Mouse (Mus musculus): ENCODE results near the gene Dmxl2. TPM values are rescaled to one million over a fixed set of nuclear protein-coding genes. Genes with fewer than 3 reads are reported as not detected.

Dmxl2 gene
- polyA plus RNA-seq, 1 experiment = 3.3 TPM

DNA sequence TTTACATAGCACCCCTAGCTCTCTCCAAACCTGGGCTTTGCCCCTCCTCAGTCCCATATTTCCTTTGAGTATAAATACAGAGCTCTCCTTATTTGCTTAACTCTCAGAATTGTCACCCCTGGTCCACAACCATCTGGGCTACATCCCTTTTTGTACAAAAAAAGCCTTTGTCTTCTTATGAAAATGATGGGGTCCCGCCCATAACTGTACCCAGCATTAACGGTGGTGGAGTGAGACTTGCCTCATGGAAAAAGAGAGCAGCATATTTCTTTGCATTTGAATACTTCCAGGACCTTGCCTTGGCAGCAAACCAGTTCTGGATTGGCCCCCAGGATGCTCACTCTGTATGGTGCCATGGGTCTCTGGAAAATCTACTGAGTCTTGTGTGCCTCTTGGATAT, 28.5 kb upstream of the Dmxl2 start:
- Histone ChIP-seq H3K4me3 (ENCODE audit: insufficient read depth, low read depth, low read length) (no peak overlapping the region), H3K27ac (replicated peaks; ENCODE audit: low read depth, low read length) (no peak overlapping the region), H3K4me1 (ENCODE audit: control insufficient read depth, insufficient read depth, insufficient read length, low read length) (no peaks in the 10 kb centered on the region)

DNA sequence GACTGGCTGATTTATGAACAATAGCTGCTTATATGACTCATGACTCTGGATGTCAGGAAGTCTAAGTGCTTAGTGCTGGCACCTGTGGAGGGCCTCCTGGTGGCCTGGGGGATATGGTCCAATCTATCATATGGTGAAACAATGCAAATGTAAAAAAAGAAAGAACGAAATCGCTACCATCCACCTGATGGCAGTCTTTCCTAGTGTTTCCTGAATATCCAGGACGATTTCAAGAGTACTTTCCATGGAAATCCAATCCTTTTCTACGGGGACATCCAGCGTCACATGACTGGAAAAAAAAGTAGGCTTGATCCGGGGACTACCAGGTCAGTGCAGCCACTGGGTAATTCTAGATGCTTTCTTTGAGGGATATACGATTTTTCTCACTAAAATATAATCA, 26.3 kb upstream of the Dmxl2 start:
- H3K4me1 ChIP-seq (ENCODE audit: control insufficient read depth, insufficient read depth, insufficient read length, low read length) = no peaks in the 10 kb centered on the region
- no peak overlapping the region for H3K27ac ChIP-seq (replicated peaks; ENCODE audit: low read depth, low read length)

DNA sequence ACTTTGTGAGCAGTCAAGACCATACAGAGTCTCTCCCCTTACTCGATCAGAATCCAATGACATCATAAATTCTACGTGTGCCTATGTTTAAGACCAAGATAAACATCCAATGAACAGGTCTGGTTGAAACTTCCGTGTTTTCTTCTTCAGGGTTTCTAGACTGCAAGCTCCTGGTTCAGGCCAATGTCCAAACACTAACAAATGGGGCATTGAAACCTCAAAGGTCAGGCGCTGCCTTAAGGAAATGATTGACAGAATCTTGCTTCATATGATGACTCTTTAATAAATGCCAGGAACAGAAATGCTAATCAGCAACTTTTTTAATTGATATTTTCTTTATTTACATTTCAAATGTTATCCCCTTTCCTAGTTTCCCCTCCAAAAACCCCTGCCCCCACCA, 18.9 kb upstream of the Dmxl2 start:
- H3K27ac ChIP-seq (replicated peaks; ENCODE audit: low read depth, low read length) = no peak overlapping the region
- H3K4me1 ChIP-seq (ENCODE audit: control insufficient read depth, insufficient read depth, insufficient read length, low read length) = no peaks in the 10 kb centered on the region
- no peak overlapping the region for H3K4me3 ChIP-seq (ENCODE audit: insufficient read depth, low read depth, low read length)

More for the DNA sequence above, 26.3 kb upstream of the Dmxl2 start:
- no peak overlapping the region for H3K4me3 ChIP-seq (ENCODE audit: insufficient read depth, low read depth, low read length)

DNA sequence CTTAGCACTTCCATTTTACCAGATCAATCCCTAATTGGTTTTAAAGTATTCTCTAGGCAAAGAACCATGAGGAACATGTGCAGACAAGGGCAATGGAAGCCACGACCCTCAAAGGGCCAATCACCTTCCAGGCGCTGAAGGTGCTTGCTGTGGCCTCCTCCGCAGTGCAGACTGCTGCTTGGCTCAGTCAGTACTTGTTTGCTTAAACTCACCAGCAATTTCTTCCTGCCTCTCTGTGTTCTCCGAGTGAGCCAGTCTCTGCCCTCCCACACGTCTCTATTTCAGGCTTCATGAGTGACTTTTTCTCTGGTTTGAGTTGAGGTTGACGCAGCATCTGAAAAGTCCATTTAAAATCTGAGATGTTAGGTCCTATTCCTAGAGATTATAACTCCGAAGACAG, 17.5 kb upstream of the Dmxl2 start:
- Histone ChIP-seq H3K27ac (replicated peaks; ENCODE audit: low read depth, low read length) (no peak overlapping the region), H3K4me3 (ENCODE audit: insufficient read depth, low read depth, low read length) (no peak overlapping the region), H3K4me1 (ENCODE audit: control insufficient read depth, insufficient read depth, insufficient read length, low read length) (no peaks in the 10 kb centered on the region)

DNA sequence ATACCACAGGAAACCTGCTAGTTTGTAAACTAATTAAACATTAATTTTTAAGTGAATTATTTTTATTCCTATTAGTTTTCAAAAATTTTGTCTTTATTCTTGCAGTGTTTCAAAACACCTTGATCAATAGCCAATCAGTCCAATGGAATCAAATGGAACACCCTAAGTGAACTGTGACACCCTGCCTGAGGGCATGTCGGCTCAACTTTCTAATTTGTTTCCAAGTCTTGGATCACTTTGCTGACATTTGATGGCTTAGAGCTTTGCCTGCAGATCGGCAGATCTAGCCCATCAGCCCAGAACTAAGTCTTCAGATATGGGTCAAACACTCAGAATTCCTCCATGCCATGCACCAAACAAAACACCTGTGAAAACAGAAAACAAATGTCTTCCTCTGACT, 14.6 kb upstream of the Dmxl2 start:
- Histone ChIP-seq H3K4me3 (ENCODE audit: insufficient read depth, low read depth, low read length) (no peak overlapping the region), H3K27ac (replicated peaks; ENCODE audit: low read depth, low read length) (no peak overlapping the region), H3K4me1 (ENCODE audit: control insufficient read depth, insufficient read depth, insufficient read length, low read length) (no peaks in the 10 kb centered on the region)

DNA sequence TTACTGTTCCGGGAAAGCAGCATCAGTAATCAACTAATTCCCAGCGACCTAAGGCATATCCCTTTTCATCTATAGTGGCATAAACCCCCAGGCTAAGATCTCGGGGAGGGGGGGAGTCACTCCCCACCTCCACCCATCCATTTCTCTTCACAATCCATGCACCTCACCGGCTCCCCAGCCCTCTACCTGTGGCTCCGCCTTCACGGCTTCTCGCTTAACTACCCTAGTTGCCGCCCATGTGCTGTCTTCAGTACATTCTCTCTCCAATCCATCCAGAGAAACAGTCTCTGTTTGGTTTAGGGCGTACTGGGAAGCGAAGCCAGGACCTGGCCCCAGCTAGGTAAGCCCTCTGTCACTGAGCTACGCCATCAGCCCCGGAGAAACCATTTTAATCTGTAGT, 1.4 kb upstream of the Dmxl2 start:
- H3K4me3 ChIP-seq (ENCODE audit: insufficient read depth, low read depth, low read length) = no peak overlapping the region
- no peaks in the 10 kb centered on the region for H3K4me1 ChIP-seq (ENCODE audit: control insufficient read depth, insufficient read depth, insufficient read length, low read length)
- no peak overlapping the region for H3K27ac ChIP-seq (replicated peaks; ENCODE audit: low read depth, low read length)

DNA sequence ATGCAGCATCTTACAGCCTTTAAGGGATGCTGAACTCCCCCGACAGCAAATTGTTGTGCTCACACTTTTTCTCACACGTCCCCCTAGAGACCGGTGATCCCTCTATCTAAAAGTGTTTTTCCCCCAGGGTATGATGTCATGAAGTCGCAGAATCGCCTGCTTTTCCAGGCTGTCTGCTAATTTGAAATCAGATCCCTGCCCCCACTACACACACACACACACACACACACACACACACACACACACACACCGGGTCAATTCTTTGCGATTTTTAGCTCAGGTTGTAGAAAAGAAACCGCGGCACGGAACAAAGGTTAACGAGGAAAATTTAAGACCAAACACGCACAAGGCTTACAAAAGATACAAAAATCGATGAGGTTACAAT, 677 bp upstream of the Dmxl2 start:
- Histone ChIP-seq H3K4me3 (ENCODE audit: insufficient read depth, low read depth, low read length) (peak overlapping the region; percentile 78), H3K27ac (replicated peaks; ENCODE audit: low read depth, low read length) (no peak overlapping the region), H3K4me1 (ENCODE audit: control insufficient read depth, insufficient read depth, insufficient read length, low read length) (no peaks in the 10 kb centered on the region)

DNA sequence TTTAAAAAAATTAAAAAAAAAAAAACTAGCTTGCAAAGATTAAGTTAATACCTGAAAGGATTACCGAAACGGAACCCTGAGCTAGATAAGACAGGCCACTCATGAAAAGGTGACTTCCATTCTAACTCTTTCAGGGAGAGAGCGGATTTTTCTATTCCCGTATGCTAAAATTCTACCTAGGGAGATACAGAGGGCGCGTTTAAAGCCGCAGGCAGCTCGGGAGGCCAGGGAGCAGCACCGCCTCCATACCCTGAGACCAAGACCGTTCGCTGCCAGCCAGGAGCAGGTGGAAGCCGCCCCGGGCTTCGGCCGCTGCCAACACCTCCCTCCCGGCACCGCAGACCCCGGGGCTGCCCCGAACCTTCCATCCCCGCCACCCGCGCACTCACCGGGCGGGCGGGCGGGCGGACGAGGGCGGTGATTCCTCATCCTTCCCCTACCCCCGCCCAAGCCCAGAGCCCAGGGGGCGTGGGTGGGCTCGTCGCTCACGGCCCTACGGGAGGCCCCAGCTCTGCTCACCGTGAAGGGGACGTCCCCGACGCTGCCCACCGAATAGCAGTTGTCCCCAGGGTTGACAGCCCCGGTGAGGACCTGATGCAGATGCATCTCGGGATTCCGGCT, 484 bp downstream of the Dmxl2 start:
- no peak overlapping the region; the same call in 1 of the 2 replicates for H3K27ac ChIP-seq (replicated peaks; ENCODE audit: low read depth, low read length)
- H3K4me3 ChIP-seq (ENCODE audit: insufficient read depth, low read depth, low read length) = peak overlapping the region; percentile 78
- H3K4me1 ChIP-seq (ENCODE audit: control insufficient read depth, insufficient read depth, insufficient read length, low read length) = no peaks in the 10 kb centered on the region

DNA sequence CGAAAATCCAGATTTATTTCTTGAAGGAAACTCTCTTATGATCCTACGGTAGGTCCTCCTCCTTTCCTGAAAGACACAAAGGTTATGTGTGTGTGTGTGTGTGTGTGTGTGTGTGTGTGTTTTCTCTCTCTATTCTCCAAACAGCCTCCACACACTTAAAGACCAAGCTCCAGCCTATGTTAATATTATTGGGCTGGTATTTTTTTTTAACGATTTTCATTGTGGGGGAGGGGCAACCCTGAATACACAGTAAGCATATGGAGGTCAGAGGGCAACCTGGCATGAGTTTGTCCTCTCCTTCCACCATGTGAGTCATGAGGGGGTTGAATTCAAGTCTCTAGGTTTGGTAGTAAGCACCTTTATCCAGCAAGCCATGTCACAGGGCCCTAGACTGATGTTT, 1.6 kb downstream of the Dmxl2 start:
- H3K4me1 ChIP-seq (ENCODE audit: control insufficient read depth, insufficient read depth, insufficient read length, low read length) = no peaks in the 10 kb centered on the region
- no peak overlapping the region for H3K4me3 ChIP-seq (ENCODE audit: insufficient read depth, low read depth, low read length)
- no peak overlapping the region for H3K27ac ChIP-seq (replicated peaks; ENCODE audit: low read depth, low read length)

DNA sequence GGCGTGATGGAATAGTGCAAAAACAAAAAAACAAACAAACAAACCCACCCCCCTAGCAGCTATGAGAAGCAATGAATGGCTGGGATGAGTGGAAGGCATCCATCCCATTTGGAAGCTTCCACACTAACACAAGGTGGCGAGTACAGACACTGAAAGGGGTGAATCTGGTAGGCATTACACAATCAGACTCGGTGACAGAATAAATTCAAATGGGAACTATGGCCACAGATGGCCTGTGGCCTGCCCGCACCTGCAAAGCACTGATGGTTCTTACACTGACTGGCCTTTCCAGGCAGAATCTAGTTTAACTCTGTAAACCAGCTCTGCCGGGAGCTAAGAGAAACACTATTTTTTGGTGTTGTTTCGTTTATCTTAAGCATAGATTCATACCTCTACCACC, 2.1 kb downstream of the Dmxl2 start:
- Histone ChIP-seq H3K4me1 (ENCODE audit: control insufficient read depth, insufficient read depth, insufficient read length, low read length) (no peaks in the 10 kb centered on the region), H3K4me3 (ENCODE audit: insufficient read depth, low read depth, low read length) (no peak overlapping the region), H3K27ac (replicated peaks; ENCODE audit: low read depth, low read length) (no peak overlapping the region)

DNA sequence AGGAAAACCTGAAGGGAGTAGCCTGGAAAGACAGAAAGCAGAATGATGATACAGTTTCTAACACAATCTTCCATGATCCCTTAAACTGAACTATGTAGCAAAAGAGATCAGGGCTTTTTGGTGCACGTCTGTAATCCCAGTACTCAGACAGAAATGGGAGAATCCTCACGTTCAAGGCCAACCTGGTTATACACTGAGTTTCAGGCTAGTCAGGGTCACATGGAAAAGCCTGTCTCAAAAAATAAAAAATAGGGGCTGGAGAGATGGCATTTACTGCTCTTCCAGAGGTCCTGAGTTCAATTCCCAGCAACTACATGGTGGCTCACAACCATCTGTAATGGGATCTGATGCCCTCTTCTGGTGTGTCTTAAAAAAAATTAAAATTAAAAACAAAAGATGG, 11.0 kb downstream of the Dmxl2 start:
- no peak overlapping the region for H3K27ac ChIP-seq (replicated peaks; ENCODE audit: low read depth, low read length)
- H3K4me1 ChIP-seq (ENCODE audit: control insufficient read depth, insufficient read depth, insufficient read length, low read length) = no peaks in the 10 kb centered on the region
- H3K4me3 ChIP-seq (ENCODE audit: insufficient read depth, low read depth, low read length) = no peak overlapping the region

DNA sequence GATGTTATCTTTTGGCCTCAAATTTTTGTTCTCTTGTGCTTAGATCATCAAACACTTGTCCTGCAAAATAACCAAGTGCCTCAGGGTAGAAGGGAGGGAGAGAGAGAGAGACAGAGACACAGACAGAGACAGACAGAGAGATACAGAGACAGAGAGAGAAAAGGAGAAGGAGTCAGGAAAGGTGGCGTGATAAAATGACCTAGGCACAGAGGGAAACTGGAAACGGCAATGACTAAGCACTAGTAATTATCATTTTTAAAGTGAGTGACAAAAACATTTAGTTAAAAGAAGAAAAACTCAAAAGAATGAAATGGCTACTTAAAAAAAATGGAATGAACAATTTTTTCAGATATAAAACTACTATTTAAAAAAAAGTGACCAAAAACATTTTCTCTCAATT, 11.8 kb downstream of the Dmxl2 start:
- Histone ChIP-seq H3K4me1 (ENCODE audit: control insufficient read depth, insufficient read depth, insufficient read length, low read length) (no peaks in the 10 kb centered on the region), H3K4me3 (ENCODE audit: insufficient read depth, low read depth, low read length) (no peak overlapping the region), H3K27ac (replicated peaks; ENCODE audit: low read depth, low read length) (no peak overlapping the region)

DNA sequence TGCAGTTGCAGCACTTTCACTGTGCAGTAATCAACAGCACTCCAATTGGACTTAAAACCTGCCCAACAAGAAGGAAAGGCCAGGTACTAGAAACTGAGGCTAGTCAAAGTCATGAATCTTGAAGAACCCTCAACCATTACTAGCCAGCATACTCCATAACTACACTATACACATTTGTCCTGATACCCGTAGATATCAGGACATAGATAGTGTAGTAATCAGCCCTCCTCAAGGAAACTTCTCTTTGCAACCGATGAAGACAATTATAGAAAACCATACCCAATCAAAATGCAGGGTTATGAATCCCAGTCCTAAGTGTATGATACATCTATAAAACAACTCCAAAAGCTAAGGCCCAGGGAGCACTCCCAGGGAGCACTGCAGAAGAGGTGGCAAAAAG, 16.5 kb downstream of the Dmxl2 start:
- H3K4me3 ChIP-seq (ENCODE audit: insufficient read depth, low read depth, low read length) = no peak overlapping the region

DNA sequence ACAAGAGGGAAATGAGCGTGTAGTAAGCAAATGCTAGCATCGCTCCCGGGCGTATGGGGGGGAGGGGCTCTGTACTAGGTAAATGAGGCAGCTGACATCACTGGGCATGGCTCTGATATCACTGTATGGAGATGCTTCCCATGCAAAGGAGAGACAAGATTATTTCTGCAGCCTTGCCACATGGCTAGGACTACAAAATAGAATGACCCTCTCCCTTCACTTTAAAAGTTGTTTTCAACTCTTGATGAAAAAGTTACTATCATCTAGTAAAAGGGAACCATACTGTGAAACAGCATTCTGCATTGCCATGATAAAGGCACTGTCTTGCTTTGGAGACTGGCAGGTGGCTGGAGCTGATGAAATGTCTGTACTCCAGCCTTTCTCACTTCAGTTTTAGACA, 18.2 kb downstream of the Dmxl2 start:
- Histone ChIP-seq H3K4me1 (ENCODE audit: control insufficient read depth, insufficient read depth, insufficient read length, low read length) (no peaks in the 10 kb centered on the region), H3K27ac (replicated peaks; ENCODE audit: low read depth, low read length) (no peak overlapping the region), H3K4me3 (ENCODE audit: insufficient read depth, low read depth, low read length) (no peak overlapping the region)

More for the DNA sequence above, 16.5 kb downstream of the Dmxl2 start:
- Histone ChIP-seq H3K27ac (replicated peaks; ENCODE audit: low read depth, low read length) (no peak overlapping the region), H3K4me1 (ENCODE audit: control insufficient read depth, insufficient read depth, insufficient read length, low read length) (no peaks in the 10 kb centered on the region)

DNA sequence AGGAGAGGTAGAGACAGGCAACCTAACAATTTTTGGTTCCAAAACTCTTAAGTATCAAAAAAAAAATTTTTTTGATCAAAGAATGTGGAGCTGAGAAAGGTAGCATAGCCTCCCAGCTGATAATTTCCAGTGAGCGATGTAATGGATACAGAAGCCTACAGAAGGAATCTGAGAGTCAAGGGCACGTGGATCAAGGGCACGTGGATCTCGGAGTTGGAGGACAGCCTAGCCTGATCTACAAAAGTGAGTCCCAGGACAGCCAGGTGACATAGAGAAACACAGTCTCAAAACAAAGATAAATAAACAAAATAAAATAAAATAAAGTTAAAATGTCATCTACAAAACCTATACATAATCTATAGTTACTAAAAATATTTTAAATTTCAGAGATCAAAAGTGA, 18.7 kb downstream of the Dmxl2 start:
- H3K27ac ChIP-seq (replicated peaks; ENCODE audit: low read depth, low read length) = no peak overlapping the region
- H3K4me3 ChIP-seq (ENCODE audit: insufficient read depth, low read depth, low read length) = no peak overlapping the region
- no peaks in the 10 kb centered on the region for H3K4me1 ChIP-seq (ENCODE audit: control insufficient read depth, insufficient read depth, insufficient read length, low read length)

DNA sequence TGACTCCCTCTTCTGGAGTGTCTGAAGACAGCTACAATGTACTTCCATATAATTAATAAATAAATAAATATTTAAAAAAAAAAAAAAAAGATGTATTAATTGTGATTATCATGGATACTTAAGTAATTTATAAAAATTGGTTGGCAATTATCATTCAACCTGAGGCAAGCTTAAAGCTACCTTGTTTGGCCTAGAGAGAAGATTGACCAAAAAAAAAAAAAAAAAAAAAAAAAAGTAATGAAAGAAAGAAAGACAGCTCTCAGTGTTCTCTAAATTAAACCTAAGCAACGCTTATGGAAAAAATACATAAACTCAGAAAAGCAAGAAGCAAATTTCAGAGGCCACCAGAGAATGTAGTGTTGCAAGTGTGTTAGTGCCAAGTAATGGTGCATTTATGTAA, 22.4 kb downstream of the Dmxl2 start:
- Histone ChIP-seq H3K4me1 (ENCODE audit: control insufficient read depth, insufficient read depth, insufficient read length, low read length) (no peaks in the 10 kb centered on the region), H3K4me3 (ENCODE audit: insufficient read depth, low read depth, low read length) (no peak overlapping the region), H3K27ac (replicated peaks; ENCODE audit: low read depth, low read length) (no peak overlapping the region)

DNA sequence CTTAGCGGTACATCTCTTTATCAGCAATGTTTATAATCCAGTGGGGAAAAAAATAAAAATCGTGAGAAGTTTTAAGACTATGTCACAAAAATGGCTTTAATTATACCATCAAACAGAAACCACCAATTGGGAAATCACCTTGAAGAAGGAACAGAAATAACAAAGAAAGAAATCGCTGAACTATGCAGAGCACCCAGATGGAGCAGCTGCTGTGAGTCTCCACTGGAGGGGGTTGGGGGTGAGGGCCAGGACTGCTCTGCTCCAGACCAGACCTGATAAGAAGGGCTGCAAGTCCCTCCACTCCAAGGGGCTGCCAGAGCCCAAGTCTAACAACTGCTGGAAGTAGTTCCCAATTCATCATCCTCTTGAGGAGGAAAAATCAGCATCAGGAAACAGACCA, 23.3 kb downstream of the Dmxl2 start:
- Histone ChIP-seq H3K27ac (replicated peaks; ENCODE audit: low read depth, low read length) (no peak overlapping the region), H3K4me3 (ENCODE audit: insufficient read depth, low read depth, low read length) (no peak overlapping the region), H3K4me1 (ENCODE audit: control insufficient read depth, insufficient read depth, insufficient read length, low read length) (no peaks in the 10 kb centered on the region)

Measured in brown adipose tissue, adult 24 weeks (tissue).